Mouse (Mus musculus): ENCODE results near the gene Agr3.

DNA sequence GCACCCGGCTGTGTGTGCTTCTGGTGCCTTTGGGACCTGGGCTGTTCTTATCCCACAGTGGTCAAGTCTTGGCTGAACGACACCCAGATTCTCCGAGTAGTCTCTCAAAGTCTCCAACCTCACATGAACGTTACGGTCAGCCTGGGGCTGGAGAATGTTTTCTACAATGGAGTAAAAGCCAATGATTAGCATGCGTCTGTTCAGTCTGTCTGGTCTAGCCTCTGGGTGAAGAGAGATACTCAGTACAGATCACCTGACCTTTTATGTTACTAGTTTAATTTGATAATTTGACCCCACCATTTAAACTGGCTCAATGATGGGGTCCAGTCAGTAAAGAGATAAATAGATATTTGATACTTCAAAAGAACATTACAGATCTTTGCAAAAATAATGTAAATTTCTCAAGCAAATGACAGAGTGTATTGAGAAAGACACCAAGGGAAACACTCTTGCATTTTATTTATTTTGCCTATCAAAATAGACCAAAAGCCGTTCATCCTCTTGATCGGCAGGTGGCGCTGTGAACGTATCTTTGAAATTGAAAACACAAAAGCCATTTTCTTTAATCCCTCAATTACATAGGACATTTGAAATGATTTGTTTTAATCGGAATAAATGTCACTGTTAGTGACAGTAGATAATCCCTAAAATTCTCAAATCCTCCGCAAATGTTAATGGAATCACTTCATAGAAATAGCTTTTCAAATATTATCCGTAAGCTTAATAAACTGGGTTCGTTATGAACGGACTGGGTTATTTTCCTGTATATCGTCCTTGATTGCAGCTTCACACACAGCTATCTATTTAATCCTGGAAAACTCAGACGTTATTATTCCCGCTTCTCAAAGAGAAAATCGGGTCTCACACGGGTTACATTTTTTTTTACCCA lies 29.3 kb upstream of the Agr3 start:
- TF ChIP-seq CTCF (IDR thresholded peaks at IDR 0.05; ENCODE audit: control insufficient read depth, insufficient read depth, insufficient replicate concordance, low read depth, low read length) (no peak), POLR2A (IDR thresholded peaks at IDR 0.05; ENCODE audit: control insufficient read depth, low read depth, low read length) (no peak)
